Mouse (Mus musculus) layer of hippocampus, adult 11-12 months (tissue): Measurements from ENCODE around the gene Tgfb1i1.

ENCODE experiments used
- DNase-seq: peaks from one replicate; pipeline ENCODE4 v3.0.0; 2022; ENCODE audit warnings: low spot score

Gene Tgfb1i1

DNA sequence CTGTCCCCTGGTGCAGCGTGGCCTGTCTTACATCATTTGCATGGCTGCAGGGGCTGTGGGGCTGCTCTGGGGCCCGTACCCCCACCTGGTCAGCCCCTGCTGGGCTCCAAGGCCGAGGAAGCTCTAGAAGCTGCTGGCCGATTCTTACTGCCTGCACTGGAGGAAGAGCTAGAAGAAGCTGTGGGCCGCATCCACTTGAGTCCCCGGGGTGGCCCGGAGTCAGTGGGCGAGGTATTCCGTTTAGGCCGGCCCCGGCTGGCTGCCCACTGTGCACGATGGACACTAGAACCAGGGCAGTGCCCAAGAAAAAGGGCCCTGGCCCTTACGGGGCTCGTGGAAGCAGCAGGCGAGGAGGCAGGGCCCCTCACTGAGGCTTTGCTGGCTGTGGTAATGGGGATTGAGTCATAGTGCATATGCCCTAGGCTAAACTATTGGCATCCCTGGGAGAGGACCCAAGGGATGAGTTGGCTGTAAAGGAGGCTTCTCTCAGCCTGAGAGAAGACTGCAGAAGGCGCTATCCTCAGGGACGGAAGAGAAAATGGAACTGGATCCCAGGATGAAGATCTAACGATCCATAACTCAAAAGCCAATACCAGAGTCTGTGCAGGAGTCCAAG, 2.1 kb upstream of the Tgfb1i1 start:
- no peak for DNase-seq

DNA sequence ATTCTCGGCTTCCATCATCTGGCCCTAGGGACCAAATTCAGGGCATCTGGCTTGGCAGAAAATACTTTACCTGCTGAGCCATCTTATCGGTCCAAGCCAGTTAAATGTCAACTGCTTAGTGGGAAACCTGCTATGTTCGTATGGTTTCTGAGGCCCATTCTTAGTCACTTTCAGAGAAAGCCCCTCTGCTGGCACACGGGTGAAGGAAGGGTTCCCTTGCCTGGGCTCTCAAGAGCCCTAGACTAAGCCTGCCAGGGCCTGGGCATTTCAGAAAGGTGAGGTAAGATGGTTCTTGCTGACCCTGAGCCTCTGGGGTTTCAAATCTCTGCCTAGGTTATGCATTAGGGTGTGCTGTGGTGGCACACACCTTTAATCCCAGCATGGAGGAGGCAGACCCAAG, 1.1 kb upstream of the Tgfb1i1 start:
- DNase-seq = no peak

DNA sequence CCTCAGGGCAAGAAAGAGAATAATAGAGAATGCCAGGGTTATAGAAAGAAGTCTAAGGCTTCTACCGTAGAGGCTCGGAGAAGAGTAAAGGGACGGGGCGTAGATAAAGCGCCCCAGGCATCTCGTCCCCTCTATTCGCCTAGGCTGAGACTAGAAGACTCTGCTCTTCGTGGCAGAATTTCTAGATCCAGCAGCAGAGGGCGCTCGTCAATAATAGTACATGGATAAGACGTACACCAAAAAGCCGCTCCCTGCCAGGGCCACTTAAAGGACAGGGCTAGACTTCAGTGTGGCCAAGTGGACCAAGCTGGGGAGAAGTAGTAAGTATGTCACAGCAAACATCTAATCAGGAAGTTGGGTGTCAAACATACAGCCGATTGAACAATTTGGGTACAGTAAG, 831 bp downstream of the Tgfb1i1 start:
- DNase-seq = peak; percentile 90

DNA sequence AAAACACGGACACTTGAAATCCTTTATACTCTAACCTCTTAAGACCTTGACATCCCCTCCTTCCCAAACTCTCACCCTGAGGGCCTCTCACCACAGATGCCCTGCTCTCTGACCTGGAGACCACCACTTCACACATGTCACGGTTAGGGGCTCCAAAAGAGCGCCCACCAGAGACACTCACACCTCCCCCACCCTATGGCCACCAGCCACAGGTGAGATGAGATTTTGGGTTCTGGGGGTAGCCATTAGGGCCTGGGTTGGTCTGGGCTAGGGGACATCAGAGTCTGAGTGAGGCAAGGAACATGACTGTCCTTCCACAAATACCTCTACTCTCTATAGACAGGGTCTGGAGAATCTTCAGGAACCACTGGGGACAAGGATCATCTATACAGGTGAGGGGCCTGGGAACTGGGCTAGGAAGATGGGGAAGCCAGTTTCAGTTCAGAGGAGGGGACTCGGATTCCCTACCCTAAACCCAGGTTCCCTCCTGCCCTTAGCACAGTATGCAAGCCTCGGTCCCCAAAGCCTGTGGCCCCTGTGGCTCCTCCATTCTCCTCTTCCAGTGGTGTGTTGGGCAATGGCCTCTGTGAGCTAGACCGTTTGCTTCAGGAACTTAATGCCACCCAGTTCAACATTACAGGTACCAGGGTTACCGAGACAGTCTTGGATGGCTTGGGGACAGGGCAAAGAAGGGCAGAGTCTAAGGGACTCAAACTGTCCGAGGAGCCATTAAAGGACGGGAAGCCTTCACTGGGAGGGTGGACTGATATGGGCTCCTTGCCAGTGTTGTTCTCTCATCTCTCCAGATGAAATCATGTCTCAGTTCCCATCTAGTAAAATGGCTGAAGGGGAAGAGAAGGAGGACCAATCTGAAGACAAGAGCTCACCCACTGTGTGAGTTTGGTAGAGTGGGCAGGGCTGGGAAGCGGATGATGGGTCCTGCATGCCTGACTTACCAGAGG, 1.8 kb downstream of the Tgfb1i1 start:
- DNase-seq = no peak

DNA sequence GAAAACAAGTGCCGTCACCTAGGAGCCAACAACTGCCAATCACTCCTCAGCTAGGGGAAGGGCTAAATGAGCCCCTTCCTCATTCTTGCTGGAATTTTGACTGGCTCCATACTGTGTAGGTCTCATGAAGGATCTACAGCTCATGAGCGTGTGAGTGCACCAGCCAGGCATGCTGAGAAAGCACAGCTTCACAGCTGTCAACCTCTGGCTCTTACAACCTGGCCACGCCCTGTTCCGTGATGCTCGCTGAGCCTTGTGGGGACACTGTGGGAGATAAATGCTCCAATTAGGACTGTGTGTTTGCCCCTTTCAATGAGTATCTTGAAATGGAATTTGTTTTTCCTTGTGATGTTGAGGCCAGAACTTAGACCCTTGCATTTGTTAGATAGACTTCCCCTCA, 3.4 kb downstream of the Tgfb1i1 start:
- DNase-seq = no peak

DNA sequence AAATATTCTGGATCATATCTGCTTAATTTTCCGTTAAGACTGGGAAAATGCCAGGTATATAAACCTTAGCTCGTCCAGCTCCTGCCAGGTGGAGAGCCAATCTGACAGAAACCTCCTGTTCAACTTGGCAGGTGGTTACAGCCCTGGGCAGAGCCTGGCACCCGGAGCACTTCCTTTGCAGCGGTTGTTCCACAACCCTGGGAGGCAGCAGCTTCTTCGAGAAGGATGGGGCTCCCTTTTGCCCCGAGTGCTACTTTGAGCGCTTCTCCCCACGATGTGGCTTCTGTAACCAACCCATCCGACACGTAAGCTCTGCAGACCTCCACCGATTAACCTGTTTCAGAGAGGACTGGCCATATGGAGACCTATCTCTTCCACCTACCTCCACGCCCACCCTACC, 5.3 kb downstream of the Tgfb1i1 start:
- no peak for DNase-seq

DNA sequence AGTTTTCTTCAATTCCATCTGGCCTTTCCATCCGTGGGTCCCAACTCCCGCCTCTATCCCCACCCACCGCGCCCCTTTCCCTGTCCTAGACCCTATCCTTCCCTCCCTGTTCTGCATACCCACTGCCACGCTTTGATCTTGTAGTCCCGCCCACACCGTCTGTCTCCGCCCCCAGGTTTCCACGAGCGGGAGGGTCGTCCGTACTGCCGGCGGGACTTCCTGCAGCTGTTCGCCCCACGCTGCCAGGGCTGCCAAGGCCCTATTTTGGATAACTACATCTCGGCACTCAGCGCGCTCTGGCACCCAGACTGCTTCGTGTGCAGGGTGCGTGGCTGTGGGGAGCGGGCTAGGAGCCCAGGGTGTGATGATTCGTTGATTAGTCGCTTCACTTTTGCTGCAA, 6.0 kb downstream of the Tgfb1i1 start:
- peak; percentile 80 for DNase-seq

DNA sequence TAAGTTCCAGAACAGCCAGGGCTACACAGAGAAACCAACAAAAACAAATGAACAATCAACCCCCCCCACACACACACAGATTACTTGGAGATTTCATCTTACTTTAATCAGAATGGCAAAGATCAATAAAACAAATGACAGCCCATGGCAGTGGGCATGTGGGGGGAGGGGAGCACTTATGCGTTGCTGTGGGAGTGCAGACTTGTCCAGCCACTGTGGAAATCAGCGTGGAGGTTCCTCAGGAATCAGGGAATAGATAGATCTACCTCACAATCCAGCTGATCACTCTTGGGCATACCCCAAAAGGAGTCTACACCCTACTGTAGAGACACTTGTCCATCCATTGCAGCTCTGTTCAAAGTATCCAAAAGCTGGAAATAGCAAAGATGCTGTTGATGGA, 8.4 kb downstream of the Tgfb1i1 start:
- no peak for DNase-seq

DNA sequence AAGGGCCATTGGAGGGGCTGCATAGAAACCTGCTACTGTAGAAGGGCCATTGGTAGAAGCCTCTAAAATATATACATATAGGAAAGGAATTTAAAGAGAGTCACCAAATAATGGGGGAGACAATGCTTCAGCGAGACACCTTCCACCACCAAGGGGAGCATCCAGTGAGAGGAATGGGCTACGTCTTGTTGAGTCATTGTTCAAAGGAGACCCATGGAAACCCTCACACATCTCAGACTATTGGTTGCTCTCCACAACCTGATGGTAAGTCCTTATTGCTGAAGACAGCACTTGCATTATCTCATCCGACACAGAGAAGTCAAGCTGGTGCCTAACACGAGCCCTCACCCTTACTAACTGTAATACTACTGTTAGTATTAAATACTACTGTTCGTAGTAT, 9.1 kb downstream of the Tgfb1i1 start:
- DNase-seq = no peak

DNA sequence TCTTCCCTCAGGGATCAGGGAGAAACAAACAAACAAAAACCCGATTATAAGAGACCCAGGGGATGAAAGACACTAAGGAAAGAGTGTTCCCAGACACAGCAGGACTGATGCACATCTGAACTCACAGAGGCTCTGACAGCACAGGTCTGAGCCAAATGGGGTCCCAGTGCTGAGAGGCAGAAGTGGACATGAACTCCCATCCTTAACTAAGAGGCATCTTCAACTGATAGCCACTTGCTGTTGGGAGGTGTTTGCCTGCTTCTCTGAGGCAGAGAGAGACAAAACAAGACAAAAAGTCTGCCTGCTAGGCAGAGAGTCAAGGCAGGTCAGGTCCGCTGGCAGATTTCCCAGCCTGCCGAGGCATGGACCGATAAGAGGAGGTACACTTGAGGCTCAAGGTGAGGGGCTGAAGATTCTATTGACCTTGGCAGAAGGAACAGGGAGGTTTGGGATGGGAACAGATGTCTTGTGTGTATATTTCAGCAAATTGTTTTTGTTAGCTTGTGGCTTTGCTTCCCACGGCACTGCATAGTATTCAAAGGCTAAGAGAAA, 10.2 kb downstream of the Tgfb1i1 start:
- DNase-seq = no peak

DNA sequence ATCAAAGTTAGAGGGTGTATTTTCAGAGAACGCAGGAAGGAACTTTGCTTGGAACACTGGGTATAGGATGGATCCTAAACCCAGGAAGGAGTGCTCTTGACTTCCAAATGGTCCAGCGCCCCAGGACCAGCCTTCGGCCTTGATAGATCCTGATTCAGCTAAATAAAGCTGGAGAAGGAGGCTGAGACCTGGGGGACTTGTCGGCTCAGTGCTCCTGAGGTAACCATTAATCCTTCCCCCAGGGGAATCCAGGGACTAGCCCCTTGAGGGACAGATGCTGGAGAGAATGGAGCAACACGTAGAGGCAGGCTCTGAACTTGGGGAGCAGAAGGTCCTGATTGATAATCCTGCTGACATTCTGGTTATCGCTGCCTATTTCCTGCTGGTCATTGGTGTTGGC, 18.8 kb downstream of the Tgfb1i1 start, which contains the start of gene Slc5a2:
Gene Slc5a2 (plus strand): TSS at position 247 of the 400 bp plus-strand sequence.
- no peak for DNase-seq

DNA sequence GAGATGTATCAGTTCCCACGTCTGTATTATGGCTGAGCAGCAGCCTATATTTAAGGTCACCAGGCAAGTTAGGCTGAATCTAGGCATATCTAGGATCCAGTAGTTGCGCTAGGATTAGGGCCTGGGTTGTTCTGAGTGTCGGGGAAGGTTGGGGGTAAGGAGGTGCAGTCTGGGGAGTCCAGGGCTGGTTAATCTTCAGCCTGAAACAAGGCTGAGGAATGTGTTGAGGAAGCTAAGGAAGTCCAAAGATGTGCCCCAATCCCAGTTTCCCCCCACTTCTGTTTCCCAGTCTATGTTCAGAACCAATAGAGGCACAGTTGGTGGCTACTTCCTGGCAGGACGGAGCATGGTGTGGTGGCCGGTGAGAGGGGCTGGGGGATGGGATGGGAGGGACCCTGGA, 19.4 kb downstream of the Tgfb1i1 start:
- DNase-seq = no peak

DNA sequence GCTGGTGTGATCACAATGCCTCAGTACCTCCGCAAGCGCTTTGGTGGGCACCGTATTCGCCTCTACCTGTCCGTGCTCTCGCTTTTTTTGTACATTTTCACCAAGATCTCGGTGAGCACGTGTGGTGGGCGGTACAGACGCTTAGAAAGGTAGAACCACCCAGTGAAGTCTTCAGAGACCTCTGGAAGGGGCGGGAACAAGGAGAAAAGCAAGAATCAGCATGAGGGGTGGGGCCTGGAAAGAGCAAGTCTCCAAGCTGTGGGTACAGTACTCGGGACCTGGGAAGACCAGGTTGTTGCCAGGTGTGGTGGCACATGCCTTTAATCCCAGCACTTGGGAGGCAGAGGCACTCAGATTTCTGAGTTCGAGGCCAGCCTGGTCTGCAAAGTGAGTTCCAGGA, 20.8 kb downstream of the Tgfb1i1 start:
- no peak for DNase-seq

DNA sequence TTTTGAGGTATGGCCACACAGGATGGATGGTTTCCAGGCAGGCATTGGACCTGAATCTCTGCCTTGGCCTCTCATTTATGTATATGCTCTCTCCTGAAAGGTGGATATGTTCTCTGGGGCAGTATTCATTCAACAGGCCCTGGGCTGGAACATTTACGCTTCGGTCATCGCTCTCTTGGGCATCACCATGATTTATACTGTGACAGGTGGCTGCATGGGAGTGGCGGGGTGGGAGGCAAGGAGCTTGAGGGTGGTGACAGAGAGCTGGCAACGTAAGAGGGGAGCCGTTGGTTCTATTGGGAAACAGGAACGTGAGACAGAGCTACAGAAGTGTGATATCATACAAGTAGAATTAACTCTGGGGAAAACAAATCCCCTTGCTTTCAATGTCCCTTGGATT, 21.2 kb downstream of the Tgfb1i1 start:
- DNase-seq = no peak

DNA sequence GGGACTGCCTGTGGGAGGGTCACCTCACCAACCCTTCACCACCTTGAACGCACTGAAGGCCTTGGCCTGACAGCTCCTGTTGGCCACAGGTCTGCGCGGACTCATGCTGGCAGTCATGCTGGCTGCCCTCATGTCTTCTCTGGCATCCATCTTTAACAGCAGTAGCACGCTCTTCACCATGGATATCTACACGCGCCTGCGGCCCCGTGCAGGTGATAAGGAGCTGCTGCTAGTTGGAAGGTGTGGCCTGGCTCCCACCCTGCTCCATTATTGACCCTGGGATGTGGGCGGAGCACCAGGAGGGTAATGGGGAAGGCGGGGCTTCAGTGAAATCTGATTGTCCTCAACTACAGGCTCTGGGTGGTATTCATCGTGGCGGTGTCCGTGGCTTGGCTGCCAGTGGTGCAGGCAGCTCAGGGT, 23.8 kb downstream of the Tgfb1i1 start:
- DNase-seq = no peak

DNA sequence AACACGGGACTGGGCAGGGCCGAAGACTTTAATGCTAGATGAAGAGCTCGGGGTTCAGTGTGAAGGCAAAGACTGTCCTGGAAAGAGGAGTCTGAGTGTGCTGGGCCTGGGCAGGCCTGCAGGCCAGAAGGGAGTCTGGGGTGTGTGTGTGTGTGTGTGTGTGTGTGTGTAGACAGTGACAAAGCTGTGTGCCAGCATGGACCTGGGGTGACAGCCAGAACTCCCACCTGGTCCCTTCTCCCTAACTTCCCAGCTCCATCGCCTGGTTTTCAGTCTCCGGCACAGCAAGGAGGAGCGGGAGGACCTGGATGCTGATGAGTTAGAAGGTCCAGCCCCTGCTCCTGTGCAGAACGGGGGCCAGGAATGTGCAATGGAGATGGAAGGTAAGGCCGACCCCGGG, 24.9 kb downstream of the Tgfb1i1 start:
- DNase-seq = no peak

DNA sequence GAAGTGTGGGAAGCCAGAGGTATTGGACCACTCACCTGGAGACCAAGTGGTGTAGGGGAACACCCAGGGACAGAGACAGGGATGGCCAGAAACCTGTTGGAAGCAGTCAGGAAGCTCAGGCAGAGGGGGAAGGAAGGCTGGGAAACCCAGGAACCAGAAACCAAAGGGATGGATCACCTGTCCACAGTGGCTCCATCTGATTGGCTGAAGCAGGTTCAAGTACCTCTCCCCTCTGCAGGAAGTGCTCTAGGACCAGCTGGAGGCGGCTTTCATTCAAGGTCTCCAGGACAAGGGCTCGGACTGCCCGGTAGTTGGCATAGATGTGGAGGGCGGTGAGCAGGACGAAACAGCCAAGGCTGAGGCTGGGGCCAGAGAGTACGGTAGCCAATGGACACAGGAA, 29.4 kb downstream of the Tgfb1i1 start:
- DNase-seq = no peak

DNA sequence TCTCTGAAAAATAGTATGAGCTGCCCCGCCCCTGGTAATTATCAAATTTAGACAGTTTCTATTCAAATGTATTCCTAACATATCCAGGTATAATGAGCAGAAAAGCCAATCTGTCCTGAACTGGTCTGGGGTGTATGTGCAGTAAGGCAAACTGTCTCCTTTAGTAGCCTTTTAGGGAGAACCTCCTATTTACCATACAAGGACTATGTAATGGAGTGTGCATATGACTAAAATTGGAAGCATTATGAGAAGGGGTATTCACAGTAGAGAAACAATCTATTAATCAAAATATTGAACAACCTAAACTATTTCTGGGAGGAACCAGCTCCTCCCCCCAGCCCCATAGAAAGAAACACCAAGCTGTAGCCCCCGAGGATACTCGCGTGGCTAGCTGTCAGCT, 33.1 kb downstream of the Tgfb1i1 start:
- DNase-seq = no peak

DNA sequence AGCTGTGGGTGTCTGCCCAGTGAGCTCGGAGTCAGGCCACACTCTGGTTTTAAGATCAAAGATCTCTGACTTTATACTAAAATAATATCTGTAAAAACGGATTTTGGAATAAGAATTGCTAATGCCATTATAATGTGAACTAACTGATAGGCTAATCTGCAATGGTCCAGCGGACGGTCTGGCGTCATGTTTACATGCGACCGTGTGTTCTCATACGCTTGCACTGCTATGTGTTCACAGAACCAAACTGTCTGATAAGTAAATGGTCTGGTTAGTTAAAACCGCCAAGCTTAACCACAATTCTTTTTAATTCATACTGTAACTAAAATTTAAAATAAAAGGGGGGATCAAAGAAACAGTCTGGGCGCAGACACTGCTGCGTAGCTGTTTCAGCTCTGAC, 35.2 kb downstream of the Tgfb1i1 start:
- DNase-seq = no peak

DNA sequence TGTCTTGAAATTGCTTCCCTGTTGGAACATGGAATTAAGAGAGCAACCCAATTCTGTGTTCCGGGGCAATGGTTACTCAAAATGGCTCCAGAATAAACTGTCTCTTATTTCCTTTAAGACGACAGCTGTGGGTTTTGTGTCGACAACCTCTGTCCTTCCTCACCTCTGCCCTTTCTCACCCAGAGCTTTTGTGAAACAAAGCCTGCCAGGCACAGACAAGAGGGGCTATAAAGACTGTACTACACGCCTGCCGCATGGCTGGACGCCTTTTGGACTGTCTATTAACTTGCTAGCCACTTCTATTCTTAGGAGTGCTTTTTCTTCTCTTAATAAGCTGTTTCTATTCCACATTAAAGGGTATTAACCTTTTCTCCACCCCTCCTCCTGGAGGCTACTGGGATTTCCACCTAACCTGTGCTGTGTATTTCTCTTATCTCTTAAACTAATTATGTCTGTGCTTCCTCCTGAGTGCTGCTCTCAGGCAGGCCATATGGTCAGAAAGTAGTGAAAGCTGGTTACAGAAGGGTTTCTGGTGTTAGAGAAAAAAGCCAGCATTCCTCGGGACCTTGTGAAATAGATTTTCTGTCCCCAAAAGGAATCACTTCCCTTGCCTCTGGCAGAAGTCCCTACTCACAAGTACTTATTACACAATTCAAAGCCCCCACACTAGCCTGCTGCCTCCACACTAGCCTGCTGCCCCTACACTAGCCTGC, 36.1 kb downstream of the Tgfb1i1 start:
- DNase-seq = no peak

DNA sequence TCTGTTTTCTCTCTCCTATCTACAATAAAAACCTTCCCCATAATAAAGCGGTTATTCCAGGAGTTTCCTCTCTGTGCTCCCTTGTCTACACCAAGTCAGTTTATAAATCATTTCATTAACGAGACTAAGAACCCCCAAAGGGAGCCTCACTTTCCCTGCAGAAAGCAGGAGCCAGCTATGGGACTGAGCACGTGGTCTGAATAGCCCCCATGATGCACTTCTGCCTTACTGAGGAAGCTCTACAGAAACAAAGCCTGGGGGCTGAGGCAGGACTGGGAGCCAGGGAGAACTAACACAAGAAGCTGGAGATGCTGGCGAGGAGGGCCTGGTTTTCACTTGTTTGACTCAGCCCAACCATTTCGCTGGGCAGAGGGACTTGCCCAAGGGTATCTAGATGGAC, 37.4 kb downstream of the Tgfb1i1 start:
- no peak for DNase-seq

DNA sequence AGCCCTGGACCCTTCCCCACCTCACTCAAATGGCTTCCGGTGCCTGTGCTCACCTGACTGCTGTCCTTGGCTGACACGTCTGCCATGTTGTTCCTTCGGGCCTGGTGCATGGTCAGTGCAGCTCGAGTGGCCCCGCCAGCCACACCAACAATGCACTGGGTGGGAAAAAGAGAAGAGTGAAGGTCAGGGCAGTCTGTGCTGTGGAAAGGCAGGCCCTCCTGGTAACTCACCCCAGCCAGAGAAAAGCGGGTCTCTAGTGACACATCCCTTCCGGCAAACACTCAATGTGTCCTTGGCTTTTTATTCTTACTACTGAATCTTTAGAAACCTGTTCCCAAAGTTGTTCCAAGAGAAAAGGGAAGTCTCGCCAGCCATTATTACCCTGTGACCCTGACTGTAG, 38.4 kb downstream of the Tgfb1i1 start:
- DNase-seq = no peak
